Mouse (Mus musculus): ENCODE data around the gene 4930556J24Rik.

- no peak for TF ChIP-seq POLR2A (IDR thresholded peaks at IDR 0.05; ENCODE audit: control insufficient read depth, extremely low read depth, insufficient read depth, low read length, poor library complexity)
- no peak for TF ChIP-seq CTCF (IDR thresholded peaks at IDR 0.05; ENCODE audit: borderline replicate concordance, control insufficient read depth, extremely low read depth, insufficient read depth, low read length, poor library complexity)
Measured at GRCm38 (mm10) chr11:3964416-3965172, 12.0 kb downstream of the 4930556J24Rik start.

Data from thymus, adult 2 months (tissue).